Mouse (Mus musculus): ENCODE measurements around the gene Itgb3bp. TPM values are rescaled to one million over a fixed set of nuclear protein-coding genes. Genes with fewer than 3 reads are reported as not detected.

Gene Itgb3bp
- polyA plus RNA-seq (2014; fragmentation: Nextera tagmentation; extraction: Ambion mirVana): 12.4 and 15.1 TPM in 2 replicates

DNA sequence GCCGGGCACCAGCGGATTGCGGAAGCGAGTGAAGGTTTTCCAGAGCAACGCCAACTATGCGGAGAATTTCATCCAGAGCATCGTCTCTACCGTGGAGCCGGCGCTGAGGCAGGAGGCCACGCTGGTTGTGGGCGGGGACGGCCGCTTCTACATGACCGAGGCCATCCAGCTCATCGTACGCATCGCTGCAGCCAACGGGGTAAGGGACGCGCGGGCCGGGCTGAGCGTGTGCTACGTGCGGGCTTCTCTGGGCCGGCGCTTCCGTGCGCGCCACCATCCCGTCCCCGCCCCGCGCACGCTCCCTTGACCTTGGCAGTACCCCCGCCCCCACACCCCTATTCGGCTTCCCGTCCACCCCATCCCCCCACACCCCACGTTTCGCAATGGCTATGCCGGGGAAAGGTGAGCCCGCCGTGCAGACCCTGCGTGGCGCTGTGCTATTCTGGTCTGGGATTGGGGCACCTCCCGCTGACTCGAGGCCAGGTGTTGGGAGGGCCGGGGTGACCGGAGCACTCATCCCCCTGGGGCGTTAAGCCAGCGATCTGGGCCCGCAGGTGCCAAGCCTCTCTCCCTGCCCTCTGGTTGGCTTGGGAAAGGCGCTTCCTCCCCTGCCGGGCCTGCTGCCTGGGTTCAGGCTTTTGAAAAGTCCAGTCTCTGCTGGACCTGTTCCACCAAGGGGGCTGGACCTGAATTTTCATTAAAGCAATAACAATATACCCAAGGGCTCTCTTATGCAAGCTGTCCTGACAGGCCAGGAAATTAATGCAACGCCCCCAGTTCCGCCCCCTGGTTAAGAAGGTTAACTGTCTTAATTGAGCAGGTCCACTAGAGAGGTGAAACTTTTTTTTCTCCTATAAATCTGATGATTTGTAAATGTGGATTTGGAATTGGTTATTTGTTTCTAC lies at the start of gene Itgb3bp:
Gene Itgb3bp (minus strand): TSS at position 201 of the 905 bp plus-strand sequence.
- Histone ChIP-seq H3K4me3 (replicated peaks; ENCODE audit: low read length) (peak within 1 kb of the TSS; percentile 75), H3K27me3 (ENCODE audit: control insufficient read depth, insufficient read depth, low read length) (no peaks in the 10 kb centered on the region), H3K9ac (peak within 1 kb of the TSS; percentile 87), H3K4me2 (replicated peaks) (peak within 1 kb of the TSS; percentile 93), H3K27ac (peak within 1 kb of the TSS; percentile 94), H3K4me1 (replicated peaks; ENCODE audit: control insufficient read depth, insufficient read depth, low read length) (peaks cover 15% of the 10 kb centered on the region), H3K9me3 (ENCODE audit: control insufficient read depth, low read length) (no peaks in the 10 kb centered on the region), H3K36me3 (replicated peaks; ENCODE audit: control insufficient read depth, insufficient read depth) (no peaks in the 10 kb centered on the region)
- ATAC-seq (ENCODE audit: low FRiP score) (peak; percentile 94), DNase-seq (ENCODE audit: low spot score) (peak; percentile 71)
- WGBS: under 1% methylated on average over 57 of the region's 57 CpGs

DNA sequence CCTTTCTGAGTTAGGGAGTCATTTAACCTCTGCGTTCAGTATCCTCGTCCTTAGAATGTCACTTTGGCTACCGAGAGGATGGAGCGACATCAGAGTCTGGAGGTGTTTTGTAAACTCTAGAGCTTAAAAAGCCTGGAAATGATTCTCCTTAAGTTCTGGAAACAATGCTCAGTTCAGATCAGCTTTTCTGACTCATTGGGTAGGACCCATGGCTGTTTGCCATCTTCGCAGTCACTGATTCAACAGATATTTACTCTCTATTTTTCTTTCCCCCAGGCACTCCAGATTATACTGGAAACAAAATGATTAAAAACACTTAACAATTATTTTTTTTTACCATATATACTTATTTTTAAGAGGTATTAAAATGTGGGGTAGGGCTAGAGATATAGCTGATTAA lies 49.7 kb upstream of the Itgb3bp start:
- peaks cover 4% of the 10 kb centered on the region; the same call in 1 of the 2 replicates for H3K36me3 ChIP-seq (replicated peaks; ENCODE audit: control insufficient read depth, insufficient read depth)
- H3K9ac ChIP-seq: no peak overlapping the region
- ATAC-seq (ENCODE audit: low FRiP score): no peak
- no peak overlapping the region for H3K4me2 ChIP-seq (replicated peaks)
- no peak overlapping the region for H3K27ac ChIP-seq
- WGBS: 92% methylated on average over 5 of the region's 5 CpGs
- H3K4me3 ChIP-seq (replicated peaks; ENCODE audit: low read length): no peak overlapping the region
- no peak for DNase-seq (ENCODE audit: low spot score)
- no peaks in the 10 kb centered on the region for H3K27me3 ChIP-seq (ENCODE audit: control insufficient read depth, insufficient read depth, low read length)
- no peaks in the 10 kb centered on the region for H3K4me1 ChIP-seq (replicated peaks; ENCODE audit: control insufficient read depth, insufficient read depth, low read length)
- no peaks in the 10 kb centered on the region for H3K9me3 ChIP-seq (ENCODE audit: control insufficient read depth, low read length)

DNA sequence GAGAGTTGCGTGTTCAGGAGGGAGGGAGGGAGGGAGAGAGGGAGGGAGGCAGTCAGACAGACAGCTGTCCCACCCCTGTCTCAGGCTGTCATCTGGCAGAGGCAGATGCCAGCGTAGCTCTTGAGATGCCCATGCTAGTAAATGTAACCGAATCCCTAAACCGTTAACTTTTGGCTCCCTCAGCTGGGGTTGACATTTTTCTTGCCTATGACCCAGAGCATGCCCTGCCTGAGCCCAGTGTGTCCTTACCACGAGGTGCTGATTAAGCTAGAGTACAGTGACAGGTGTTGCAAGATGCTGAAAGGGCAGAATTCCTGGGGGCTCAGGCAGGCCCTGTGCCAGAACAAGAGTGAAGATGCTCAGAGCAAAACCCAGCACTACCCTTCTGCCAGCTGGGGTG lies 44.8 kb upstream of the Itgb3bp start:
- Histone ChIP-seq H3K4me1 (replicated peaks; ENCODE audit: control insufficient read depth, insufficient read depth, low read length) (no peaks in the 10 kb centered on the region), H3K27ac (no peak overlapping the region), H3K27me3 (ENCODE audit: control insufficient read depth, insufficient read depth, low read length) (no peaks in the 10 kb centered on the region), H3K4me3 (replicated peaks; ENCODE audit: low read length) (no peak overlapping the region), H3K4me2 (replicated peaks) (no peak overlapping the region), H3K9me3 (ENCODE audit: control insufficient read depth, low read length) (no peaks in the 10 kb centered on the region), H3K9ac (no peak overlapping the region), H3K36me3 (replicated peaks; ENCODE audit: control insufficient read depth, insufficient read depth) (peaks cover 7% of the 10 kb centered on the region)
- ATAC-seq (ENCODE audit: low FRiP score): no peak
- WGBS: 71% methylated on average over 5 of the region's 5 CpGs
- DNase-seq (ENCODE audit: low spot score): no peak

GRCm38 (mm10) chr4:99973931-99974330 lies 44.3 kb upstream of the Itgb3bp start:
- H3K4me3 ChIP-seq (replicated peaks; ENCODE audit: low read length): no peak overlapping the region

GRCm38 (mm10) chr4:99972886-99973285 lies 43.3 kb upstream of the Itgb3bp start:
- Histone ChIP-seq H3K9me3 (ENCODE audit: control insufficient read depth, low read length) (no peaks in the 10 kb centered on the region), H3K9ac (no peak overlapping the region), H3K36me3 (replicated peaks; ENCODE audit: control insufficient read depth, insufficient read depth) (peaks cover 17% of the 10 kb centered on the region), H3K4me1 (replicated peaks; ENCODE audit: control insufficient read depth, insufficient read depth, low read length) (no peaks in the 10 kb centered on the region), H3K27me3 (ENCODE audit: control insufficient read depth, insufficient read depth, low read length) (no peaks in the 10 kb centered on the region), H3K4me2 (replicated peaks) (no peak overlapping the region), H3K27ac (no peak overlapping the region), H3K4me3 (replicated peaks; ENCODE audit: low read length) (no peak overlapping the region)
- ATAC-seq (ENCODE audit: low FRiP score) (no peak), DNase-seq (ENCODE audit: low spot score) (no peak)
- WGBS: 90% methylated on average over 6 of the region's 6 CpGs

More at GRCm38 (mm10) chr4:99973931-99974330, 44.3 kb upstream of the Itgb3bp start:
- DNase-seq (ENCODE audit: low spot score): no peak
- Histone ChIP-seq H3K27ac (no peak overlapping the region), H3K9ac (no peak overlapping the region), H3K4me2 (replicated peaks) (no peak overlapping the region), H3K36me3 (replicated peaks; ENCODE audit: control insufficient read depth, insufficient read depth) (peaks cover 8% of the 10 kb centered on the region), H3K4me1 (replicated peaks; ENCODE audit: control insufficient read depth, insufficient read depth, low read length) (no peaks in the 10 kb centered on the region), H3K27me3 (ENCODE audit: control insufficient read depth, insufficient read depth, low read length) (no peaks in the 10 kb centered on the region), H3K9me3 (ENCODE audit: control insufficient read depth, low read length) (no peaks in the 10 kb centered on the region)
- no peak for ATAC-seq (ENCODE audit: low FRiP score)
- 97% methylated on average over 1 of the region's 1 CpGs for WGBS

GRCm38 (mm10) chr4:99970097-99970496 lies 40.5 kb upstream of the Itgb3bp start:
- 71% methylated on average over 4 of the region's 4 CpGs for WGBS

DNA sequence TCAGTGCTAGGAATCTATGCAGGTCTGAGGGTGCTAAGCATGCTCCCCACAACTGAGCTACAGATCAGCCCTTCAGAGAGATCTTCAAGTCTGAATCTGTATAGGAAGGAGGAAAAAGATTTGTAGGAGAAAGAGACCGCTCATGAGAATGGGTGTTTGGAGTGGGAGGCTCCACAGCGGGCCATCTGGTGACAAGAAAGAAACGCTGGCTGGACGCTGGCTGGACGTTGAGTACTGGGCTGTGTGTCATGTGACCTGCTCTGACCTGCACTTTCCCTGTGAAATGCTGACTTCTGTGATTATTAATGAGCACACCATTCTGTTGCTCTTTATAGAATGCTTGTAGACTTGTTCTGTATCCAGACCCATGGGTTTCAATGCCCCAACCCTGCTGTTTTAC lies 39.7 kb upstream of the Itgb3bp start:
- no peak overlapping the region for H3K9ac ChIP-seq
- 32% methylated on average over 5 of the region's 5 CpGs for WGBS
- H3K4me3 ChIP-seq (replicated peaks; ENCODE audit: low read length): no peak overlapping the region
- H3K36me3 ChIP-seq (replicated peaks; ENCODE audit: control insufficient read depth, insufficient read depth): peaks cover 32% of the 10 kb centered on the region
- H3K27me3 ChIP-seq (ENCODE audit: control insufficient read depth, insufficient read depth, low read length): no peaks in the 10 kb centered on the region
- H3K4me1 ChIP-seq (replicated peaks; ENCODE audit: control insufficient read depth, insufficient read depth, low read length): no peaks in the 10 kb centered on the region
- ATAC-seq (ENCODE audit: low FRiP score) (no peak), DNase-seq (ENCODE audit: low spot score) (no peak)
- H3K9me3 ChIP-seq (ENCODE audit: control insufficient read depth, low read length): no peaks in the 10 kb centered on the region
- H3K27ac ChIP-seq: no peak overlapping the region
- H3K4me2 ChIP-seq (replicated peaks): no peak overlapping the region

More at GRCm38 (mm10) chr4:99970097-99970496, 40.5 kb upstream of the Itgb3bp start:
- Histone ChIP-seq H3K27me3 (ENCODE audit: control insufficient read depth, insufficient read depth, low read length) (no peaks in the 10 kb centered on the region), H3K36me3 (replicated peaks; ENCODE audit: control insufficient read depth, insufficient read depth) (peaks cover 27% of the 10 kb centered on the region), H3K27ac (no peak overlapping the region), H3K4me1 (replicated peaks; ENCODE audit: control insufficient read depth, insufficient read depth, low read length) (no peaks in the 10 kb centered on the region), H3K4me2 (replicated peaks) (no peak overlapping the region), H3K9ac (no peak overlapping the region), H3K4me3 (replicated peaks; ENCODE audit: low read length) (no peak overlapping the region), H3K9me3 (ENCODE audit: control insufficient read depth, low read length) (no peaks in the 10 kb centered on the region)
- ATAC-seq (ENCODE audit: low FRiP score) (no peak), DNase-seq (ENCODE audit: low spot score) (no peak)

- Histone ChIP-seq H3K27me3 (ENCODE audit: control insufficient read depth, insufficient read depth, low read length) (no peaks in the 10 kb centered on the region), H3K4me1 (replicated peaks; ENCODE audit: control insufficient read depth, insufficient read depth, low read length) (no peaks in the 10 kb centered on the region), H3K4me3 (replicated peaks; ENCODE audit: low read length) (no peak overlapping the region), H3K4me2 (replicated peaks) (no peak overlapping the region), H3K9me3 (ENCODE audit: control insufficient read depth, low read length) (no peaks in the 10 kb centered on the region), H3K9ac (no peak overlapping the region), H3K27ac (no peak overlapping the region), H3K36me3 (replicated peaks; ENCODE audit: control insufficient read depth, insufficient read depth) (peaks cover 40% of the 10 kb centered on the region)
- ATAC-seq (ENCODE audit: low FRiP score) (no peak), DNase-seq (ENCODE audit: low spot score) (no peak)
- WGBS: 90% methylated on average over 6 of the region's 6 CpGs
Measured at GRCm38 (mm10) chr4:99966555-99966954, 36.9 kb upstream of the Itgb3bp start.

- ATAC-seq (ENCODE audit: low FRiP score) (no peak), DNase-seq (ENCODE audit: low spot score) (no peak)
- Histone ChIP-seq H3K4me3 (replicated peaks; ENCODE audit: low read length) (no peak overlapping the region), H3K27me3 (ENCODE audit: control insufficient read depth, insufficient read depth, low read length) (no peaks in the 10 kb centered on the region), H3K9me3 (ENCODE audit: control insufficient read depth, low read length) (no peaks in the 10 kb centered on the region), H3K4me2 (replicated peaks) (no peak overlapping the region), H3K36me3 (replicated peaks; ENCODE audit: control insufficient read depth, insufficient read depth) (peaks cover 15% of the 10 kb centered on the region), H3K27ac (no peak overlapping the region), H3K4me1 (replicated peaks; ENCODE audit: control insufficient read depth, insufficient read depth, low read length) (no peaks in the 10 kb centered on the region), H3K9ac (no peak overlapping the region)
- WGBS: 79% methylated on average over 3 of the region's 3 CpGs
Measured at GRCm38 (mm10) chr4:99959308-99959707, 29.7 kb upstream of the Itgb3bp start.
